Mouse (Mus musculus): Measurements from ENCODE around the gene Upf2. TPM values are rescaled to one million over a fixed set of nuclear protein-coding genes. Genes with fewer than 3 reads are reported as not detected.

The Upf2 gene
- 6.0 and 8.2 TPM in 2 replicates for polyA plus RNA-seq (2016; fragmentation: Nextera tagmentation; extraction: Ambion mirVana)

GRCm38 (mm10) chr2:5950766-5951595, at the start of gene Upf2:
Gene Upf2, plus strand, starts transcription at chr2:5951469.
- H3K36me3 ChIP-seq, result peaks cover 4% of the 10 kb centered on the region; the same call in 1 of the 2 replicates
- H3K9me3 ChIP-seq, result no peaks in the 10 kb centered on the region
- H3K4me1 ChIP-seq, result peaks cover 3% of the 10 kb centered on the region; the same call in 1 of the 2 replicates
- WGBS, result under 1% methylated on average over 49 of the region's 54 CpGs
- no peaks in the 10 kb centered on the region for H3K27me3 ChIP-seq (ENCODE audit: insufficient read depth, poor library complexity, severe bottlenecking)
- DNase-seq (ENCODE audit: low spot score), result peak; percentile 98
- peak within 1 kb of the TSS; percentile 90 for H3K4me3 ChIP-seq
- peak within 1 kb of the TSS; percentile 94 for H3K27ac ChIP-seq

- H3K4me3 ChIP-seq, result no peak overlapping the region
- no peak for DNase-seq (ENCODE audit: low spot score)
- no peaks in the 10 kb centered on the region for H3K27me3 ChIP-seq (ENCODE audit: insufficient read depth, poor library complexity, severe bottlenecking)
- H3K4me1 ChIP-seq, result no peaks in the 10 kb centered on the region
- no peak overlapping the region for H3K27ac ChIP-seq
- peaks cover 9% of the 10 kb centered on the region for H3K36me3 ChIP-seq
- WGBS, result 54% methylated on average over 5 of the region's 5 CpGs
- H3K9me3 ChIP-seq, result no peaks in the 10 kb centered on the region
Measured at GRCm38 (mm10) chr2:5906092-5906491, 45.2 kb upstream of the Upf2 start.

- Histone ChIP-seq H3K4me1 (no peaks in the 10 kb centered on the region), H3K4me3 (no peak overlapping the region), H3K27ac (no peak overlapping the region), H3K9me3 (no peaks in the 10 kb centered on the region), H3K36me3 (peaks cover 9% of the 10 kb centered on the region), H3K27me3 (ENCODE audit: insufficient read depth, poor library complexity, severe bottlenecking) (no peaks in the 10 kb centered on the region)
- 45% methylated on average over 3 of the region's 3 CpGs for WGBS
- no peak for DNase-seq (ENCODE audit: low spot score)
Measured at GRCm38 (mm10) chr2:5906625-5907024, 44.6 kb upstream of the Upf2 start.

- Histone ChIP-seq H3K9me3 (no peaks in the 10 kb centered on the region), H3K36me3 (peaks cover 4% of the 10 kb centered on the region), H3K27me3 (ENCODE audit: insufficient read depth, poor library complexity, severe bottlenecking) (no peaks in the 10 kb centered on the region), H3K27ac (no peak overlapping the region), H3K4me3 (no peak overlapping the region), H3K4me1 (no peaks in the 10 kb centered on the region)
- 70% methylated on average over 16 of the region's 16 CpGs for WGBS
- DNase-seq (ENCODE audit: low spot score), result no peak
Measured at GRCm38 (mm10) chr2:5911282-5911965, 39.8 kb upstream of the Upf2 start.

GRCm38 (mm10) chr2:5922823-5923222, 28.4 kb upstream of the Upf2 start:
- Histone ChIP-seq H3K36me3 (peaks cover 6% of the 10 kb centered on the region; the same call in 1 of the 2 replicates), H3K4me1 (no peaks in the 10 kb centered on the region), H3K9me3 (no peaks in the 10 kb centered on the region), H3K4me3 (no peak overlapping the region), H3K27ac (no peak overlapping the region), H3K27me3 (ENCODE audit: insufficient read depth, poor library complexity, severe bottlenecking) (no peaks in the 10 kb centered on the region)
- DNase-seq (ENCODE audit: low spot score), result no peak
- WGBS, result 87% methylated on average over 6 of the region's 6 CpGs

- DNase-seq (ENCODE audit: low spot score), result no peak
- Histone ChIP-seq H3K36me3 (peaks cover 9% of the 10 kb centered on the region; the same call in 1 of the 2 replicates), H3K4me1 (no peaks in the 10 kb centered on the region), H3K27ac (no peak overlapping the region), H3K9me3 (no peaks in the 10 kb centered on the region), H3K4me3 (no peak overlapping the region), H3K27me3 (ENCODE audit: insufficient read depth, poor library complexity, severe bottlenecking) (no peaks in the 10 kb centered on the region)
- WGBS, result 79% methylated on average over 9 of the region's 9 CpGs
Measured at GRCm38 (mm10) chr2:5923786-5924185, 27.5 kb upstream of the Upf2 start.

- no peak for DNase-seq (ENCODE audit: low spot score)
- 87% methylated on average over 5 of the region's 5 CpGs for WGBS
- Histone ChIP-seq H3K27ac (no peak overlapping the region), H3K9me3 (no peaks in the 10 kb centered on the region), H3K27me3 (ENCODE audit: insufficient read depth, poor library complexity, severe bottlenecking) (no peaks in the 10 kb centered on the region), H3K4me3 (no peak overlapping the region), H3K36me3 (0 out of 2 replicates have a peak, but pooled peaks cover 7% of the 10 kb centered on the region), H3K4me1 (no peaks in the 10 kb centered on the region)
Measured at GRCm38 (mm10) chr2:5927481-5927880, 23.8 kb upstream of the Upf2 start.

- Histone ChIP-seq H3K27me3 (ENCODE audit: insufficient read depth, poor library complexity, severe bottlenecking) (no peaks in the 10 kb centered on the region), H3K4me1 (no peaks in the 10 kb centered on the region), H3K4me3 (no peak overlapping the region), H3K36me3 (0 out of 2 replicates have a peak, but pooled peaks cover 7% of the 10 kb centered on the region), H3K27ac (no peak overlapping the region), H3K9me3 (no peaks in the 10 kb centered on the region)
- DNase-seq (ENCODE audit: low spot score), result no peak
- WGBS, result 79% methylated on average over 5 of the region's 5 CpGs
Measured at GRCm38 (mm10) chr2:5929793-5930192, 21.5 kb upstream of the Upf2 start.

- Histone ChIP-seq H3K36me3 (0 out of 2 replicates have a peak, but pooled peaks cover 7% of the 10 kb centered on the region), H3K4me3 (no peak overlapping the region), H3K27me3 (ENCODE audit: insufficient read depth, poor library complexity, severe bottlenecking) (no peaks in the 10 kb centered on the region), H3K4me1 (no peaks in the 10 kb centered on the region), H3K27ac (no peak overlapping the region), H3K9me3 (no peaks in the 10 kb centered on the region)
- 86% methylated on average over 18 of the region's 18 CpGs for WGBS
- DNase-seq (ENCODE audit: low spot score), result no peak
Measured at GRCm38 (mm10) chr2:5930291-5931054, 20.8 kb upstream of the Upf2 start.

GRCm38 (mm10) chr2:5931938-5932337, 19.3 kb upstream of the Upf2 start:
- 89% methylated on average over 5 of the region's 5 CpGs for WGBS

GRCm38 (mm10) chr2:5934936-5935335, 16.3 kb upstream of the Upf2 start:
- WGBS, result 81% methylated on average over 3 of the region's 3 CpGs

More at GRCm38 (mm10) chr2:5931938-5932337, 19.3 kb upstream of the Upf2 start:
- Histone ChIP-seq H3K4me3 (no peak overlapping the region), H3K27me3 (ENCODE audit: insufficient read depth, poor library complexity, severe bottlenecking) (no peaks in the 10 kb centered on the region), H3K4me1 (no peaks in the 10 kb centered on the region), H3K9me3 (no peaks in the 10 kb centered on the region), H3K27ac (no peak overlapping the region), H3K36me3 (0 out of 2 replicates have a peak, but pooled peaks cover 5% of the 10 kb centered on the region)
- DNase-seq (ENCODE audit: low spot score), result no peak

GRCm38 (mm10) chr2:5936068-5936467, 15.2 kb upstream of the Upf2 start:
- no peaks in the 10 kb centered on the region for H3K4me1 ChIP-seq
- no peaks in the 10 kb centered on the region for H3K27me3 ChIP-seq (ENCODE audit: insufficient read depth, poor library complexity, severe bottlenecking)
- no peak for DNase-seq (ENCODE audit: low spot score)
- H3K27ac ChIP-seq, result no peak overlapping the region
- H3K36me3 ChIP-seq, result no peaks in the 10 kb centered on the region
- no peaks in the 10 kb centered on the region for H3K9me3 ChIP-seq
- H3K4me3 ChIP-seq, result no peak overlapping the region
- 74% methylated on average over 6 of the region's 6 CpGs for WGBS

More at GRCm38 (mm10) chr2:5934936-5935335, 16.3 kb upstream of the Upf2 start:
- Histone ChIP-seq H3K4me3 (no peak overlapping the region), H3K36me3 (no peaks in the 10 kb centered on the region), H3K9me3 (no peaks in the 10 kb centered on the region), H3K27me3 (ENCODE audit: insufficient read depth, poor library complexity, severe bottlenecking) (no peaks in the 10 kb centered on the region), H3K4me1 (no peaks in the 10 kb centered on the region), H3K27ac (no peak overlapping the region)
- no peak for DNase-seq (ENCODE audit: low spot score)
